Mouse (Mus musculus) hindbrain, embryonic 13.5 days (tissue): ENCODE data around the gene Tgm4. TPM values are rescaled to one million over a fixed set of nuclear protein-coding genes. Genes with fewer than 3 reads are reported as not detected.

ENCODE experiments used
- ATAC-seq: fragments of 200-750 bp; cut with Nextera tagmentation; 2 replicates; pipeline ENCODE4 v1.8.0; 2017; ENCODE audit warnings: moderate TSS enrichment; ENCODE audit not compliant: low FRiP score
- H3K27ac ChIP-seq: fragments of 300-500 bp; sonication (generic); 2 replicates; pipeline ENCODE4 v1.5.1; 2015; ENCODE audit warnings: inconsistent platforms, mild to moderate bottlenecking, moderate library complexity
- H3K27me3 ChIP-seq: fragments of 300-500 bp; sonication (generic); 2 replicates; pipeline ENCODE4 v1.6.1; 2015; ENCODE audit warnings: mild to moderate bottlenecking, inconsistent platforms
- H3K36me3 ChIP-seq: fragments of 300-500 bp; sonication (generic); 2 replicates; pipeline ENCODE4 v1.6.1; 2015; ENCODE audit warnings: mild to moderate bottlenecking, inconsistent platforms
- H3K4me1 ChIP-seq: fragments of 300-500 bp; sonication (generic); replicated peaks from 2 replicates; pipeline ENCODE4 v1.6.1; 2015; ENCODE audit warnings: inconsistent platforms
- H3K4me2 ChIP-seq: fragments of 300-500 bp; sonication (generic); 2 replicates; pipeline ENCODE4 v1.6.1; 2015; ENCODE audit warnings: inconsistent platforms, mild to moderate bottlenecking, moderate library complexity
- H3K4me3 ChIP-seq: fragments of 300-500 bp; sonication (generic); 2 replicates; pipeline ENCODE4 v1.5.1; 2015; ENCODE audit warnings: mild to moderate bottlenecking, inconsistent platforms
- H3K9ac ChIP-seq: fragments of 300-500 bp; sonication (generic); 2 replicates; pipeline ENCODE4 v1.6.1; 2015; ENCODE audit warnings: mild to moderate bottlenecking, inconsistent platforms
- H3K9me3 ChIP-seq: fragments of 300-500 bp; sonication (generic); 2 replicates; pipeline ENCODE4 v1.6.1; 2016; ENCODE audit warnings: inconsistent platforms
- WGBS: fragments of 180-500 bp; shearing (Covaris S2); methylation state at CpG from one replicate; pipeline ENCODE4 v1.1.7; 2015; 5-methylcytosine and 5-hydroxymethylcytosine counted together
- polyA plus RNA-seq: library from polyadenylated mRNA; unstranded; fragments of >200 nt; fragmentation: Nextera tagmentation; extraction: Ambion mirVana; gene quantifications from 2 replicates; pipeline ENCODE4 v1.2.1, GENCODE M21; 2015

Gene Tgm4
- 0.48 and 0.55 TPM in 2 replicates for polyA plus RNA-seq

DNA sequence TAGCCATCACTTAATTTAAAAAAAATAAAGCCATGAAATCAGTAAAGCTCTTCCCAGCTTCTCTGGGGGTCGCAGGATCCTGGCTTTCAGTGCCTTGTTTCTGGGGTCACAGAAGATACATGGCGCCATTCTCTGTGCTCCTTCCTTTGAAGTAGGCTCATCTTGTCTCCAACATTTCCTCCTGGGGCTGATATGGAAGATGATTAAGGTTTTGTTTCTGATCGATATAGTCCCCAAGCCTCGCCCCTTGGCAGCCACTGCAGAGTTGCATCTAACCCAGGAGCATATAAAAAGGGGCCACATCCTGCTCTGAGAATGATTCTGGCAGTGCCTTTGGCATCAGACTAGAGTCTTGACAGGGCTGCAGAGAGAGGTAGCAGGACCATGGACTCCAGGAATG lies at the start of gene Tgm4:
Gene Tgm4, plus strand, starts transcription at position 301 of the 400 bp plus-strand sequence.
- H3K9me3 ChIP-seq = no peaks in the 10 kb centered on the region
- no peaks in the 10 kb centered on the region for H3K4me1 ChIP-seq
- no peak within 1 kb of the TSS for H3K4me2 ChIP-seq
- no peak for ATAC-seq
- no peak within 1 kb of the TSS for H3K9ac ChIP-seq
- 87% methylated on average over 4 of the region's 4 CpGs for WGBS
- H3K4me3 ChIP-seq = no peak within 1 kb of the TSS
- no peak within 1 kb of the TSS for H3K27ac ChIP-seq
- no peaks in the 10 kb centered on the region for H3K36me3 ChIP-seq
- no peaks in the 10 kb centered on the region for H3K27me3 ChIP-seq

- 97% methylated on average over 10 of the region's 10 CpGs for WGBS
- no peak for ATAC-seq
- Histone ChIP-seq H3K4me3 (no peak overlapping the region), H3K4me2 (no peak overlapping the region), H3K36me3 (peaks cover 4% of the 10 kb centered on the region; the same call in 1 of the 2 replicates), H3K4me1 (no peaks in the 10 kb centered on the region), H3K9ac (no peak overlapping the region), H3K27ac (no peak overlapping the region), H3K27me3 (no peaks in the 10 kb centered on the region), H3K9me3 (no peaks in the 10 kb centered on the region)
Measured at GRCm38 (mm10) chr9:122998406-122999192, 35.9 kb upstream of the Tgm4 start.

- H3K4me3 ChIP-seq = no peak overlapping the region
- no peak for ATAC-seq
- no peak overlapping the region for H3K4me2 ChIP-seq
- H3K36me3 ChIP-seq = peaks cover 4% of the 10 kb centered on the region
- WGBS = 98% methylated on average over 4 of the region's 4 CpGs
- no peak overlapping the region for H3K9ac ChIP-seq
- H3K9me3 ChIP-seq = no peaks in the 10 kb centered on the region
- H3K4me1 ChIP-seq = no peaks in the 10 kb centered on the region
- no peak overlapping the region for H3K27ac ChIP-seq
- H3K27me3 ChIP-seq = no peaks in the 10 kb centered on the region
Measured at GRCm38 (mm10) chr9:122999193-122999586, 35.3 kb upstream of the Tgm4 start.

GRCm38 (mm10) chr9:123004718-123005117 lies 29.8 kb upstream of the Tgm4 start:
- no peak overlapping the region for H3K27ac ChIP-seq
- no peak for ATAC-seq
- H3K9ac ChIP-seq = no peak overlapping the region
- WGBS = 100% methylated on average over 2 of the region's 2 CpGs
- no peaks in the 10 kb centered on the region for H3K9me3 ChIP-seq
- H3K36me3 ChIP-seq = peaks cover 5% of the 10 kb centered on the region
- H3K4me1 ChIP-seq = no peaks in the 10 kb centered on the region
- no peaks in the 10 kb centered on the region for H3K27me3 ChIP-seq
- no peak overlapping the region for H3K4me3 ChIP-seq
- no peak overlapping the region for H3K4me2 ChIP-seq

GRCm38 (mm10) chr9:123006071-123006470 lies 28.5 kb upstream of the Tgm4 start:
- Histone ChIP-seq H3K9me3 (no peaks in the 10 kb centered on the region), H3K36me3 (peaks cover 16% of the 10 kb centered on the region), H3K27me3 (no peaks in the 10 kb centered on the region), H3K4me2 (no peak overlapping the region), H3K9ac (no peak overlapping the region), H3K4me1 (no peaks in the 10 kb centered on the region), H3K27ac (no peak overlapping the region), H3K4me3 (no peak overlapping the region)
- ATAC-seq = no peak
- 81% methylated on average over 6 of the region's 6 CpGs for WGBS

GRCm38 (mm10) chr9:123020995-123021631 lies 13.4 kb upstream of the Tgm4 start, which contains the start of gene Tmem42:
TSS of gene Tmem42 (plus strand) at chr9:123021326.
- H3K4me3 ChIP-seq = peak within 1 kb of the TSS; percentile 67

DNA sequence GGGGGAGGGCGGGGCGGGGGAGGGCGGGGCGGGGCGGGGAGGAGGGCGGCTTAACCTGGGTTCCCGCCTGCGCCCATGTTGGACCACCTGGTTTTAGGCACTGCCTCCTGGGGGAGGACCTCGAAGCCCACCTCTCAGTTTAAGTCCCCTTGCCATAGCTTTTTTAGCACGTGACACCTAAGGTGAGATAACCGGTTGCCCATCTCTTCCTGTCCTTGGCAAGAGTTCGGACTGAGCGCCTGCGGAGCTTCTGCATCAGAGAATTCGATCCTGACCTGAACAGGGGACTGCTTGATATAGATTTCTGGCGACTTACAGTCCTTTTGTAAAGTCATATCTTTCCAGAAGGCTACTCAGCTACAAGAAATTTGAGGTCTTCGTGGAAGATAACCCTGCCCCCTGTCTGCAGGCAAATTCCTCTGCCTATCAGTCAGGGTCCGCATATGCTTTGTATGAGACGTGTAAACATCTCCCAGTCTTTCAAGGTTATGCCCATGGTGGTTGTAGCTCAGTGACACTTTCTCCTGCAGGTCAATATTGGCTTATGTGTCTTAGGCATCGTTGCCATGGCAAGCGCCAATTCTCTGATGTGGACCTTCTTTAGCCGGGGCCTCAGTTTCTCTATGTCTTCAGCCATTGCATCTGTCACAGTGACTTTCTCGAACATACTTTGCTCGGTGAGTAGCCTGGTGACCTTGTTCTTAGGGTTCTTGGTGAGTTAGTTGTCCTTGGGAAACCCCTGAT lies 12.7 kb upstream of the Tgm4 start:
- peak overlapping the region; percentile 85; the same call in 1 of the 2 replicates for H3K9ac ChIP-seq

More at GRCm38 (mm10) chr9:123020995-123021631, 13.4 kb upstream of the Tgm4 start, which contains the start of gene Tmem42:
- Histone ChIP-seq H3K36me3 (peaks cover 3% of the 10 kb centered on the region), H3K4me1 (peaks cover 36% of the 10 kb centered on the region), H3K4me2 (peak within 1 kb of the TSS; percentile 64), H3K9ac (peak within 1 kb of the TSS; percentile 85), H3K9me3 (no peaks in the 10 kb centered on the region), H3K27ac (peak within 1 kb of the TSS; percentile 95), H3K27me3 (no peaks in the 10 kb centered on the region)
- peak; percentile 97 for ATAC-seq
- under 1% methylated on average over 41 of the region's 69 CpGs for WGBS

DNA sequence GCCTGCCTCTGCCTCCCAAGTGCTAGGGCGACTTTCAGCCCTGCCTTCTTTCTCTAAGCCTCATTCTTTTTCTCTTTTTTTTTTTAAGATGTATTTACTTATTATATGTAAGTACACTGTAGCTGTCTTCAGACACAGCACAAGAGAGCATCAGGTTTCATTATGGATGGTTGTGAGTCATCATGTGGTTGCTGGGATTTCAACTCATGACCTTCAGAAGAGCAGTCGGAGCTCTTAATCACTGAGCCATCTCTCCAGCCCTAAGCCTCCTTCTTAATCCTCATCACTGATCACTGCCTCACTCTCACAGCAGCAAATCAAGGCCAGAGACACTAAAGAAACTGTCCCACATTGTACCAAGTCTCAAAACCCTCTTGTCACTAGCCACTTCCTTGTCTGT lies 10.3 kb upstream of the Tgm4 start:
- Histone ChIP-seq H3K27me3 (no peaks in the 10 kb centered on the region), H3K9me3 (no peaks in the 10 kb centered on the region), H3K4me2 (no peak overlapping the region), H3K4me1 (peaks cover 19% of the 10 kb centered on the region), H3K9ac (no peak overlapping the region), H3K4me3 (no peak overlapping the region), H3K27ac (no peak overlapping the region), H3K36me3 (no peaks in the 10 kb centered on the region)
- 92% methylated on average over 2 of the region's 2 CpGs for WGBS
- ATAC-seq = no peak

More for the DNA sequence above, 12.7 kb upstream of the Tgm4 start:
- peak overlapping the region; percentile 64 for H3K4me2 ChIP-seq
- H3K36me3 ChIP-seq = no peaks in the 10 kb centered on the region
- no peaks in the 10 kb centered on the region for H3K9me3 ChIP-seq
- H3K27me3 ChIP-seq = no peaks in the 10 kb centered on the region
- peak overlapping the region; percentile 67 for H3K4me3 ChIP-seq
- H3K27ac ChIP-seq = peak overlapping the region; percentile 95
- H3K4me1 ChIP-seq = peaks cover 31% of the 10 kb centered on the region
- ATAC-seq = peak; percentile 33
- WGBS = 44% methylated on average over 16 of the region's 24 CpGs

DNA sequence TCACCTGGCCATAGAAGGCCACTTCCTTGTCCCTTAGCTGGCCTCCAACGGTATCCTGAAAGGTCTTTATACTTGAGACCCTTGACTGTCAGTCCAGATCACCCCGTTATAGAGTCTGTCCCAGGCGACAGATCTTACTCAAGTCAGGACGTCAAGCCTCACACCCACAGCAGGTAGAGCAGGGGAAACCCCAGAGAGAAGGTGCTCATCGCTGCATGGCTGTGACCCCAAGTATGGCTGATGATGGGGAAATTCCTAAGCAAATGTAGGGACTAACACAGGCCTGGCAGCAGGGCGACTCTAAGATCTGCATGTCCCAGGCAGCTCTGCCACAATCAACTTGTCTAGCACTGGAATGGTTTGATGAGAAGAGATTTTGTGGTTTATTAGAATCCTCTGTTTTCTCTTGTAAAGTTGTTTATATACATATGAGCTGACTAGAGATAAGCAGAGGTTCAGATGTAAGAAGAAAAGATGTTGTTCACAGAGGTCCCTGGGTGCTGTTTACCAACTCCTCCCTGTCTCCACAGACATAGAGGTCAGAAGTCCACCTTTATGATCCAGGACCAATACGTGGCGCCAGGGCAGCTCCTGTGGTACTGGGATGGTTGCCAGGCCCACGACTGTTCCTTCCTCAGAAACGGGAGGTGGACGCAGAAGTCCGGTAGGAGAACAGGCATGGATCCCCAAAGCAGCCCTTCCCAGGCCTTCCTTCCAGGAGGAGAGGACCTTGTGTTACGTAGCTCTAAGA lies 2.9 kb upstream of the Tgm4 start:
- H3K9ac ChIP-seq = no peak overlapping the region
- no peaks in the 10 kb centered on the region for H3K9me3 ChIP-seq
- H3K36me3 ChIP-seq = no peaks in the 10 kb centered on the region
- H3K4me3 ChIP-seq = no peak overlapping the region
- 89% methylated on average over 13 of the region's 13 CpGs for WGBS
- no peak overlapping the region for H3K27ac ChIP-seq
- no peaks in the 10 kb centered on the region for H3K4me1 ChIP-seq
- no peaks in the 10 kb centered on the region for H3K27me3 ChIP-seq
- no peak for ATAC-seq
- H3K4me2 ChIP-seq = no peak overlapping the region

- no peaks in the 10 kb centered on the region for H3K9me3 ChIP-seq
- no peaks in the 10 kb centered on the region for H3K4me1 ChIP-seq
- no peak overlapping the region for H3K27ac ChIP-seq
- H3K9ac ChIP-seq = no peak overlapping the region
- no peak for ATAC-seq
- H3K27me3 ChIP-seq = no peaks in the 10 kb centered on the region
- no peaks in the 10 kb centered on the region for H3K36me3 ChIP-seq
- no peak overlapping the region for H3K4me3 ChIP-seq
- WGBS = 89% methylated on average over 1 of the region's 1 CpGs
- no peak overlapping the region for H3K4me2 ChIP-seq
Measured at GRCm38 (mm10) chr9:123047665-123048064, 13.1 kb downstream of the Tgm4 start.

DNA sequence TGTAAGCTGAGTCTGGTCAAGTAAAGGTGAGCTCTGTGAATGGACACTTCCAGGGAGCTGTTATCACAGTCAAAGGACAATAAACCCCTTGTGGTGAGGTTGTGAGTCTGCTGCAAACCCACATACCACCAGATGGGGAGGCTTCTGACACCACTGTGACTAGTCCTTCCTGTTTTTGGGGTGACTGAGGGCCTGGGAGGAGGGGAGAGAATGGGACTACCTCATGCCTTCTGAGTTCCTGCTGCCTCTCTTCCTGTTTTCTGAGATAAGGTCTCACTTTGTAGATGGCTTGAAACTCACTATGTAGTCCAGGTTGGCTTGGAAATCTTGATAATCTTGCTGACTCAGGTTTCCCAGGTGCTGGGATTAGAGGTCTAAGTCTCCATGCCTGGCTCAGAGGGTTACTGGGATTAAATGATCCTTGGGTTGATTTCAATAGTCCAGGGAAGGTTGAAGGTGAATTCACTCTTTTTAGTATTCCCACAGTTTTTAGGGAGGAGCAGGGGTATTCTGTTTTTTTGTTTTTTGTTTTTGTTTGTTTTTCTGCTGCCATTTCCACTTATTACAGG lies 24.3 kb downstream of the Tgm4 start:
- no peak overlapping the region for H3K9ac ChIP-seq
- no peak overlapping the region for H3K4me3 ChIP-seq

More for the DNA sequence above, 24.3 kb downstream of the Tgm4 start:
- ATAC-seq = no peak
- no peaks in the 10 kb centered on the region for H3K9me3 ChIP-seq
- no peak overlapping the region for H3K27ac ChIP-seq
- no peaks in the 10 kb centered on the region for H3K4me1 ChIP-seq
- H3K4me2 ChIP-seq = no peak overlapping the region
- no peaks in the 10 kb centered on the region for H3K27me3 ChIP-seq
- H3K36me3 ChIP-seq = no peaks in the 10 kb centered on the region
